Mouse (Mus musculus): ENCODE measurements around the gene Ackr2.

Ackr2 gene

DNA sequence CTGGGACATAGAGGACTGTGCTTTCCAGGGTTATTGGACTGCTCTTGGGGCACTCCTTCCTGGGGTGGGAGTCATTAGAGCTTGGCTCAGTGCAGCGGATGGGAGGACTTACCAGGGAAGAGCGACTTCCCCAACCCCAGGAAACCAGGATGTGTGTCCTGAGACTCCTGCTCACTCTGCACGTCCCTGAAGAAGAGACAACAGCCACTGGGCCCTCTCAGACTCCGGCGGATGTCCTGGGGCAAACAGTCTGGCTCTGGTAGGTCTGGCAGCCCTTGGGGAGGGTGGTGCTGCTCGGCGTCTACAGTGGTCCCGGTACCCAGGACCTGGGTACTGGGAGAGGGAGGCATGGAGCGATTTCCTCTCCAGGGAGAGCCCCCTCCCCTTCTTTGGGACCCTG lies at the start of gene Ackr2:
Gene Ackr2, plus strand, starts transcription at position 111 of the 400 bp plus-strand sequence.
- DNase-seq (ENCODE audit: low spot score in 2 of 2), result peak in 1 of 2 experiments; percentile 15

DNA sequence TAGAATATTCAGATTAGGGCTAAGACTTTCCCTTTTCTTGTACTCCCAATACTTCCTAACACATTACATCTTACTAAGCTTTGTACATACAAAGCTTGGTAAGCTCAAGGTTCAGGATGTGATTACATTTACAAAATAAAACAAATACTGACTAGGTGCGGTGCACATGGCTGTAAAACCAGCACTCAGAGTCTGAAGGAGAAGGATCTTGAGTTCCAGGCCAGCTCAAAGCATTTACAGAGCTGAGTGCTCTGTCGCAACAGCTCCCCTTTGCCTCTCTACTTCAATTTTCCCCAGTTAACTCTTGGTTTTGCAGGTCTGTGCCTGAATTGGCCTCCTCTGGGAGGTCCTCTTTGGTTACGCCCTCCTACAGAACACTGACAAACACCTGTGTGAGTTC lies 43.9 kb upstream of the Ackr2 start:
- DNase-seq (ENCODE audit: low spot score in 2 of 2), result no peak

DNA sequence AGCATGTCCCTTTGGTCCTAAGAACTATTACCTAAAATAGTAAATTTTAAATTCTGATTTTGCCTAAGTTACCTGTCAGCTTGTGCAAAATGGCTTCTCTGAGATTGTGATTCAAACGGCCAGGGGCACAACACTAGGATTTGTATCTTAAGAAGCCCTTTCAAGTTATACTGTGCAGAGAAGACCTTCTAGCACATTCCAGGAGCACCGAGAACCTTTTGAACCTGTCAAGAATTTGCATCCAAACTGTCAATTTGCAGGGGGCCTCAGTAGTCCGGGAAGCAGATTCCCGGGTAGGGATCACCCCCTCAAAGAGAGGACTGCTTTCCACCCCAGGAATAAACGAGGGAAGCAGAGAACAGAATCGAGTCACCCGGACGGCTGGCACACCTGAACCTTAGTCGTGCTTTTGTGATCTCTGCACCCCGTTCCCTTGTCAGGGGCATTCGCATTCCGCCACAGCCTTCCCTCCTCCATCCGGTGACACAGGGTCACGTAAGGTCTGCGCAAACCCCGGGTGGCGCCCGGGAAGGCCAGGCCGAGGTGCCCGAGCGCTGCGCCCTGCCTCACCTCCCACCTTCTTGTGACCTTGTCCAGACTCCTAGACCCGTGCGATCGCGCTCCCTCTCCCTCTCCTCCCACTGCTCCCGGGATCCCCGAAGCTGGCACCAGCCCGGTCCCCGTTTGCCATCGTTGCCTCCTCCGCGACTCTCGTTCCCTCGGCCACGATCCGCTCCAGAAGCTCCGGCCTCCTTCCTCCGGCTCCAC lies 41.3 kb upstream of the Ackr2 start:
- no peak for DNase-seq (ENCODE audit: low spot score in 2 of 2)

DNA sequence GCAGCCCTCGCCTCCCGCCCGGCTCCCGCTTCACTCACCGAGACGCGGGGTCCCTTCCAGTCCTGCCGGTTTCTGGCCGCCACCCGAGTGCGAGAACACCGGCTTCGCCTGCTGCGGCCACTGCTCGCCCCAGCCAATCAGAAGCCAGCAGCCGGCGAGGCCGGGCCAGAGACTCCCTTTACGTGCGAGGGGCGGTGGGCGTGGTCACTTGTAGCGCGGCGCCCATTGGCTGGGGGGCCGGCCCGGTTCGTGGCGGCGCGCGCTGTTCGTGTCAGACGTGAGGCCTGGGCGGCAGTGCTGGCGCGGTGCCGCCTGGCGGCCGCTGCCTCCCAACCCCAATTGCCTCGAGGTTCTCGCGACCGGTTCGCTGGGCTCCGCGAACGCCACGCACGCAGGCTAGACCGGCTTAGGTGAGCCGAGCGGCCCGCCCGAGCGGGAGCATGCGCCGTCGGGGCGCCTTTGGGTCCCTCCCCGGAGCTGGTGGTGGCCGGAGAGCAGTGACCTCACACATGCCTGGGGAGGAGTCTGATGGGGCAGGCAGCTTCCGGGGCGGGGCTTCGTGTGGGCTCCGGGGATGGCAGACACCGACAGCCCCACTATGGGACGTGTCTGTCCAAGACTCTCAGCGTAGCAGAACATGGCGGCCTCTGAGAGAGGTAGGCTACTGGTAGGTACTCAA lies 40.5 kb upstream of the Ackr2 start:
- peak; percentile 99 for DNase-seq (ENCODE audit: low spot score in 2 of 2)

DNA sequence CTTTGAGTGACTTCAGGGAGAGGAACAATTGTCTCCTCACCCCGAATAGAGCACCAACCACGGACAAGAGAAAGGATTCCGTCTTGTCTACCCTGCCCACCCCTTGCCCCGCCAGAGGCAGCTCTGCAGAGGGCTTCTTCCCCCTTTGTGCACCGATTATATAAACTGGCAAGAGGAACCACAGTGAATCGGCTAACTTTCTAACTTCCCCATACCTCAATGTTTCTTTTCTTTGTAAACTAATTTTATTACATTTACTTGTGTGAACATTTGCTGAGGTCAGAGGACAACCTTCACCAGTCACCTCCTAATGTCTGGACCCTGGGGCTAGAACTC lies 40.0 kb upstream of the Ackr2 start, which contains the start of gene Higd1a:
Gene Higd1a, minus strand, starts transcription at position 210 of the 336 bp plus-strand sequence.
- DNase-seq (ENCODE audit: low spot score in 2 of 2), result no peak

DNA sequence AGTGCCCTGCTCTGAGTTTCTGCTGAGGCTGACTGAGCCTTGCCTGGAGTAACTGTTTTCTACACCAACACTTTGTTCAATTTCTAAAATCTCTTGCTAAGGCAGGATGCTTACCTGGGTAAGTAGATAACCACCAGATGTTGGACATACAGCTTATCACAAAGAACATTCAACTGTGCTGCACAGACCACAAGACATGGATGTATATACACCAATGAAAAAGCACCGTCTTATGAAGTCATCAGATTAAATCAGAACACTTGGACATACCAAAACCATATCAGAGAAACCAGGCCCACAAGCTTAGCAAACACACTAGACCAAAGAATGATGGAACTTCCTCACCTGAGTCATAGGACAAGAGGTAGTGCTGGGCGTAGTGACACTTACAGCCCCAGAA lies 38.8 kb upstream of the Ackr2 start:
- DNase-seq (ENCODE audit: low spot score in 2 of 2), result no peak

DNA sequence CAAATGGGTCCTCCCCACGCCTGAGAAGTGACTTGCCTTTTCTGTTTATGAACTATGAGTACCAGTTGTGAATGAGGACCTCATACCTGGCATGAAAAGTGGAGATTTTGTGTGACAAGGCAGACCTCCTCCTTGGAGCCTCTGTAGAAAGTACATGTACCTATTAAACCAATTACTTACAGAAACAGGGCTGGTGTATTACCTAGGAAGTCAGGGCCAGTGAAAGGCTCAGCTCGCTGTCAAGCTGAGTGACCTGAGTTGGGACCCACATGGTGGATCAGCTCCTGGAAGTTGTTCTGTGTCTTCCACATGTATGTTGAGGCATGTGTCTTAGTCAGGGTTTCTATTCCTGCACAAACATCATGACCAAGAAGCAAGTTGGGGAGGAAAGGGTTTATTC lies 37.2 kb upstream of the Ackr2 start:
- no peak for DNase-seq (ENCODE audit: low spot score in 2 of 2)

DNA sequence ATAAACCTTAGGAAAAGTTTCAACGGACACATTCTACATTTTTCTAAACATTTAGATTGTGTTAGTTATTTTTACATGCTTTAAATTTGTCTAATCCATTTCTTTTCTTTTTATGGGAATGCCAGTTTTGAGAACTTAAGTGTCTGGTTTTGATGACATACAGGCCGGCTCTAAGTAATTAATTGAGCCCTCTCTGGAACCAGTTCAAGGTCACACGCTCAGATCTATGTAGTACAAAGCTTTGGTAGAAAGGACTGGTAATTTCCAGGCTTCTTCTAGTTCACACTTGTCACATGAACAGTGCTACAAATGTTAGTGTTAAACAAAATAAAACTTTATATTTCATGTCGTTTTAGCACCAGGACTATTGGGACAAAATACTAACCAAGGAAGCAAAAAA lies 33.3 kb upstream of the Ackr2 start:
- DNase-seq (ENCODE audit: low spot score in 2 of 2), result no peak

DNA sequence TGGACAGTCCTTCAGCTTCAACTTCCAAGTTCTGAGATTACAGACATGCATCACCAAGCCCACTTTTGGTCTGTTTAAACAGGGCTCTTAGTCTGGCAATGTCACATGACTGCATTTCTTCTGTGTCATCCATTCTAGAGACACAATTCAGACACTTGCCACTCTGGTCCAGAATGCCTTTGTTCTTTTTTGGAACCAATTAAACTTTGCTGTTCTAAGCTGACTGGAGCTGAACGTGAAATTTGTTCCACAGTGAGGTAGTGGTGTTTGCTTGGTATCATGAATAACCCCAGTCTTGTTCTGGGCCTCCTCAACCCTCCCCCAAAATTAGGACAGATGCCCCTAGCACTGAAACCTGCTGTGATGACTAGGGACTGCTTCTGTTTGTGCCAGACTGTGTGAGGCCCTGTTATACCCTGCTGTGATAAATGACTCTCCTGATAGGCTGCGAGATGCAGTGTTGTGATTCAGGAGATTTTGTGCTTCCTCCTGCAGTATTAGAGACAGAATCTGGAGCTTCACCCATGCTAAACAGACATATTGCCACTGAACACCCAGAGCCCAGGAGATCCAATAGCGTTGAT lies 32.6 kb upstream of the Ackr2 start:
- no peak for DNase-seq (ENCODE audit: low spot score in 2 of 2)

DNA sequence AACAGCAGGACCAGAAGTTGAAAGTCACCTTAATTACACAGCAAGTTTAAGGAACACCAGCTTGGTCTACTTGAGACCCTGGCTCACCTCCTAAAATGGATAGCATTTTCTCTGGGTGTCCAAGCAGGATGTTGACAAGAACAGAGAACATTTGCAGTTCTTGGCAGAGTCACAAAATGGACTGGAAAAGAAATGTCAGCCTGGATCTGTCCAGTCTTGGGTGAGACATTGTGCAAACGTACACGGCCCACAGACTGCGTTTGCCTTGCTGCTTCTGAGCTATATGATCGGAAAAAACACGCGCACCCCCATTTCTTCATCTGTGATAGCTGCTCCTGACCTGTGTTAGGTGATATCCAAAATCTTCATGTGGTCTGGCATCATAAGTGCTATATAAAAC lies 30.5 kb upstream of the Ackr2 start:
- no peak for DNase-seq (ENCODE audit: low spot score in 2 of 2)

DNA sequence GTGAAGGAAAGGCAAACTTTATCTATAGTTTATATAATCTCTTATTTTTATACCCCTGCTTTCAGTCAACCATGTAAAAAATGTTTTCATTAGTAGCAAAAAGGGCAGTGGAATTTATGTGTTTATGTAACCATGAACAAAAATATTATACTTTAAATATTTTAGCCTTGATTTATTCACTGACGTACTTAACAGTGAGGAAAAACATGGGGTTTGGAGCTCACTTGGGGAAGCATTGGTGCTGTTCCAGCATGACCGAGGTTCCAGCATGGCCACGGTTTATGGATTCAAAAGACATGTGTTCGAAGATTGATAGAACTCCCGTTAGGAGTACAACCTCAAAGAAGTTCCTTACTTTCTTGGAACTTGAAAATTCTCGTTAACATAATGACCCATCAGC lies 29.9 kb upstream of the Ackr2 start:
- DNase-seq (ENCODE audit: low spot score in 2 of 2), result no peak

DNA sequence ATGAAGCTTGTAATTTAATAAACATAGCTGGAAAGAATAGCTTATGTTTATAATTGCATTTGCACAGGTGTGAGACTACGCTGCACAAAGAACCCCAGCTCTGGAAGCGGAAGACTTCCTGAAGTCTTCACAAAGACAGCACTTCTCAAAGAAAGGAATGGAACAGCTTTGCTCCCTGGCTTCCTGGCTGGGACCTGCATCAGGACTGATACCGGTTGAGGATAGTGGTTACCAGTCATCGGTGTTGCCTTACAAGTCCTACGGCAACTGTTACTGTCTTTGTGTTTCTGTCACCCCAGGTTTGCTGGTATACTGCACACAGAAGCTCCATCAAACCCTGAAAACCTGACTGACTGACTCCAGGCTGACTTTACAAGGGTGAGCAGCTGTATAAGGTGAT lies 28.7 kb upstream of the Ackr2 start:
- DNase-seq (ENCODE audit: low spot score in 2 of 2), result no peak

DNA sequence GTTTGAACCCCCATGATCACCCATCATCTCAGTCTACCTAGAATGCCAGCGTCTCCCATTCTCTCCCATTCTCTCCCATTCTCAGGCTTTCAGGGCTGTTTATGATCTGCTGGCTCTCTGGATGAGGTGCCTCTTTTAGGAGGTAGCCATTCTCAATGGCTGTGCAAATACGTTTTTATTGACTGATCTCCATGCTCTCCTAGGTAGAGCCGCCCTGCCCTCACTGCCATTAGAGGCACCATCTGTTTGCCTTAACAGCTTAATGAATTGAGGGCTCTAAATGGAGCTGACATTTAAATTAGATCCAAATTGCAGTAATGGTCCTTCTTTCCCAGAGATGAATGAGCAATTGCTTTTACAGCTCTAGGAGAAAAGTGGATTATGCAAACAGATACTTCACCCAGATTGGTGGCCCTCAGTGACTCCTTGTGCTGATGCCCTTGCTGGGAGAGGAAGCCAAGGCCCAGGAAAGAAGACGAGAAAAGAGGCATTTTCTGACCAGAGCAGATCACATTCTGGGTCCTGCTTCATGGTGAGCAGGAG lies 28.1 kb upstream of the Ackr2 start:
- DNase-seq (ENCODE audit: low spot score in 2 of 2), result no peak

DNA sequence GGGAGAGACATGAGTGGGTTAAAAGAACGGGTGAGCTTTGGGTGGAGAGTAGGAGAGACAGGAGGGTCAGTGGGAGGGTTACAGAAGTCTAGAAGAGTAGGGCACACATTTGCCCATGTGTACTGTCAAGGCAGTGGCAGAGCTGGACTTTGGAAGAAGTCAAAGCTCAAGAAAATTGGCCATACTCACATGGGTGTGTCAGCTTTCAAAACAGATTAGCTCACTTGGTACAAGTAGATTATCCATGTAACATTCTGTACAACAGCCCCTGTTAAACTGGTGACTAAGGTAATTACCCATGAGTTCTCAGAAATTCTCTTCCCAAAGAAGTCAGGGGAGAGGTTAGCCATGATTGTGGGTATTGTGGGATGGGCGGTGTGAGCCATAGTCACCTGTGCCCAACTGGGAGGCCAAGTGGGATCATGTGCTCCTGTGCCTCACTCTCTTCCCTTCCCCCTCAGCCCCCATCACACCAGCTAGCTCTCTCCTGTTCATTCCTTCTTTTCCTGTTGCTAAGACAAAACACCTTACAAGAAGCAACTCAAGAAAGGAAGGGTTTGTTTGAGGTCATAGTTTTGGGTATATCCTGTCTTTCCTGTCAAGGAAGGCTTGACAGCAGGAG lies 26.0 kb upstream of the Ackr2 start:
- DNase-seq (ENCODE audit: low spot score in 2 of 2), result no peak

DNA sequence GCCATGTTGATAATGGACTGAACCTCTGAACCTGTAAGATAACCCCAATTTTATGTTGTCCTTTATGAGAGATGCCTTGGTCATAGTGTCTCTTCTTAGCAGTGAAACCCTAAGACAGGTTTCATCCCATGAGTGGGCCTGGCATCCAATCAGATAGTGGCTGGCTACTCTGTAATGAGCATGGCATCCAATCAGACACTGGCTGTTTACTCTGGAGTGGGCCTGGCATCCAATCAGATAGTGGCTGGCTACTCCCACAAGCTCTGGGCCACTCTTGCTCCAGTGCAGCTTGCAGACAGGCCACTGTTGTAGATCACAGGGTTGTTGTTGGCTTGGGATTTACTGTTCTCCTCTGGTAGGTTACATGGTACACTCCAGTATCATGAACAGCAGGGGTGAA lies 24.6 kb upstream of the Ackr2 start:
- no peak for DNase-seq (ENCODE audit: low spot score in 2 of 2)

DNA sequence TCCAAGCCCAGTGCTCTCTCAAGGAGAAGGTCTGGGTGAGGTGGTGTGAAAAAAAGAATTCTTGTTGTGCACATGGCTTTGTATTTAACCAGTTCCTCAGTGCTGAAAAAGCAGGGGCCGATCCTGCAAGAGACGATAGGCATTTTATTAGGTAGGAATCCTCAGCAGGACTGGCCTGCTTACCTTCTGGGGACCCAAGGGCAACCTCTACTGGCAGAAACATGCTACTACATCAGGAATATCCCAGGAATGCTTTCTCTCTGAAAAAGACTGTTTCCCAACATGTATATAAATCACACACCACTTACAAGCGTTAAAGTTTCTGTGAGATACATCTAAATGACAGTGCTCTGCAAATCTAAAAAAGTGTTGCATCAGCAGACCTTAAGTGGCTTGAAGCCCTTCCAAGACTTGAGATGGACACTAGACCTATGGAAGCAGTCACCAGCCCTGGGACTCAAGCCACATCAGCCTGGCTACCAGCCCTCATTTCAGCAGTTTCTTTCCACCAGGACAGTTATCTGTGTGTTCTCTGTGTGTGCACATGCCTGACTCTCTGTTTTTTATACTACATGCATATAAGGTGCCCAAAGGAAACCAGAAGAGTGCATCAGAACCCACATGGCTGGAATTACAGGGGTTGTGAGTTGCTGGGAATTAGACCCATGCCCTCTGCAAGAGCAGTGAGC lies 21.0 kb upstream of the Ackr2 start:
- peak; percentile 71 to 76 for DNase-seq (ENCODE audit: low spot score in 2 of 2)

DNA sequence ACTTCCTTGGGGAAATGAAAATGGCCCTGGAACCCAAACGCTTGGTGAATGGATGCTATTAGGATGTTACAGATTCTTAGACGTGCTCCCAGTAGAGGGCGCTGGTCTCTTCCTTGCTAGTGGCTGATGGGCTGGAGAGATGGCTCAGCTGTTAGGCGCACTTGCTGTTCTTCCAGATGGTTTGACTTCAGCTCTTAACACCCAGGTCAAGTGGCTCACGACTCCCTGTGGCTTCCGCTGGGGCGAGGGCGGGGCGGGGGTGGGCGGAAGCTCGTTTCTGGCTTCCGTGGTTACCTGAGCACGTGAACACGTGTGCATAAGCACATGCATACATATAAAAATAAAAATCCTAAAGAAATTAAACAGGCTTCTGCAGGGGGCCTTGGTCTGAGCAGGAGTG lies 17.3 kb upstream of the Ackr2 start:
- peak; percentile 65 to 76 for DNase-seq (ENCODE audit: low spot score in 2 of 2)

DNA sequence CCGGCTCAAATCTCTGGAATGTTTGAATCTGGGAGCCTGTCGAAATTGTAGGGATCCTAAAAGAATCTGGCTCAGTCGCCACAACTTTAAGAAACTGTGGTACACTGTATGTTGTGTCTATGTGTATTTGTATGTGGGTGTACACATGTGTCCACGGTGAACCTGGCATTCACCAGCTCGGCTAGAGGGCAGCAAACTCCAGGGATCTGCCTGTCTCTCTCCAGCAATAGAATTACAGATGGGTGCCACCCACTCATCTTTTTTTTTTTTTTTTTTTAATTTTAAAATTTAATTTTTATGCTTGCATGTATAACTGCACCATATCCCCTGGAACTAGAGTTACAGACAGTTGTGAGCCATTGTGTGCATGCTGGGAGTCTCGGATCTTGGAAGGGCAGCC lies 16.9 kb upstream of the Ackr2 start:
- peak; percentile 46 to 64 for DNase-seq (ENCODE audit: low spot score in 2 of 2)

DNA sequence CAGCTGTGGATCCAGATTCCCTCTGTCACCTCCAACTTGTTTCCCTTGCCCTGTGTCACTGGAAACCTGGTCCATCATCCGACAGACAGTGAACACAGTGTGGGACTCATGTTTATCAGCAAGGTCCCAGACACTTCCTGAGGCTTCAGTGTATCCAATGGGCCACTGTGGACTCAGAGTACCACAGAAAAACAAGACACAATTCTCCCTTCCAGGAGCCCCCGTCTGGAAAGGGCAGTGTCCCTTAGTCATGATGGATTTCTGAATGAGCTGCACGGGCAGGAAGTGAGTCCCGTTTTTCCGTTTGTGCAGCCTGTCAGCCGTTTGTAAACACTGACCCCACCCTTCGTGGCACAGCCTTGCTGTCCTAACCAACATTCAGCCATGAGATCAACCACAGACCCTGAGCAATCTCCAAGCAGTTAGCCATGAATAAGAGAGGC lies 16.1 kb upstream of the Ackr2 start:
- DNase-seq (ENCODE audit: low spot score in 2 of 2), result no peak

DNA sequence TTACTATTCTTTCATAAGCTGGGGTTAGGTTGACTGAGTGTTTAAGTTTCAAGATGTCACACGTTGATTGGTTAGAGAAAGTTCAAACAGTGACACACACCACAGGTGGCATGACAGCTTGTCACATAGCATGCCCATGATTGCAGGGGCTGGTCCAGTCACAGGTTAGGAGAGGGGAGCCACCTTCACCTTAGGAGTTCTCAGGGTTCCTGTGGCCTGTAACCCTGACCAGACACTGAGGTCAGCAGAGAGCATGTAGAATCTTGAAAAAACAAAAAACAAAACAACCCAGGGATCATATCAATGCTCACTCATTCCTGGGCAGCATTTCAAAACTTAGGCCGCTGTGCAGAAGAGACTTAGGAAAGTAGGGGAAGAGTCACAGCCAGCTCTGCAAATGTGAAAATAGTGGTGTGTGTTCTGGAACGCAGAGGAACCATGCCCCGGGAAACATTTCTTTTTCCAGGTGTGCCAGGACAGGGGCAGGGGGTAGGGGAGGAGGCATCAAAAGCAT lies 8.2 kb upstream of the Ackr2 start:
- DNase-seq (ENCODE audit: low spot score in 2 of 2), result peak in 1 of 2 experiments; percentile 14

DNA sequence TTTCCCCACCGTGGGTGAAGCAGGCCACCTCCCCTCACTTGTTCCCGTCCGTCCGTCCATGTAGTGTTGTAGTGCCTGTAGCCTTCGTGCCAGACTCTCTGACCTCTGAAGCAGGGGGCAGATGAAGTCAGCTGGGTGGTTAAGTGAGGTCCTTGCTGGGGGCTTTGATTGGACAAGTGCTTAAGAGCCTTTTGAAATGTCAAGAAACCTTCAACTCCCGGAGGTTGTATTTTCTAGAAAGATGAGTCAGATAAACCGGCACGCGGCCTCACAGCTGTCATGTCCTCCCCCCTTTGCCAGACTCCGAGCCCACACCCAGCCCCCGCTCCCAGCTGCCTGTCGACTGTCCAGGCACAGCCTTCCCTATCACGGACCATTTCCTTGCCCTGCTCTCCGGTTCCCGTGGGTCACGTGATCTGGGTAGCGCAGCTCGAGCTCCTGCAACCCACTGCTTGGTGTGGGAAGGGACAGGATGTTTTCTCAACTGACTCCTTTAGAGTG lies 7.7 kb upstream of the Ackr2 start:
- DNase-seq (ENCODE audit: low spot score in 2 of 2), result peak in 1 of 2 experiments; percentile 32
